7 mouse cellular contexts compared by ENCODE assay signal in genomic region chr6:88065116-88065515, GRCm38 (mm10). TPM values are rescaled to one million over a fixed set of nuclear protein-coding genes. Genes with fewer than 3 reads are reported as not detected.
A peak's percentile ranks its signal among the peaks of the same experiment; 100 is the strongest.
DNase-seq lines count a peak whose midpoint lies in the region; ATAC-seq and TF ChIP-seq lines count a peak whose summit lies in the region.

No protein-coding gene starts in this region.

- 4% methylated on average over 4 of the region's 4 CpGs for WGBS in cerebellum, adult 2 months

- no peak overlapping the region for H3K27ac ChIP-seq in cerebellum, adult 2 months (ENCODE audit: insufficient read depth, low read length)

- ATAC-seq in erythroblast, adult 5-6 weeks (replicated peaks; ENCODE audit: low FRiP score, poor library complexity, severe bottlenecking) = no peak

- no peaks in the 10 kb centered on the region for H3K4me1 ChIP-seq in cerebellum, adult 2 months (ENCODE audit: control insufficient read depth, insufficient read depth, low read length)

- no peaks in the 10 kb centered on the region for H3K27me3 ChIP-seq in cerebellum, adult 2 months (ENCODE audit: control insufficient read depth, insufficient read depth, low read length)

- TF ChIP-seq POLR2A in cerebellum, adult 2 months (IDR thresholded peaks at IDR 0.05; ENCODE audit: borderline replicate concordance, insufficient read depth, low read length) = no peak

- DNase-seq in spleen, adult 18-20 months = peak; percentile 13 to 34
- DNase-seq in spleen, adult 12 weeks (ENCODE audit: low spot score) = no peak
- peak; percentile 24 for DNase-seq in gastrocnemius, postnatal 10 days
- peak; percentile 67 for DNase-seq in kidney, adult 18-20 months
- DNase-seq in lung, postnatal 10 days = peak; percentile 80
- no peak for DNase-seq in cerebellum, adult 2 months

- no peak for TF ChIP-seq CTCF in cerebellum, adult 2 months (IDR thresholded peaks at IDR 0.05; ENCODE audit: borderline replicate concordance, insufficient read depth, low read depth, low read length)

- H3K4me3 ChIP-seq in cerebellum, adult 2 months (replicated peaks; ENCODE audit: insufficient read depth, low read depth, low read length) = no peak overlapping the region

RNA-seq across cellular contexts. Expression of gene Rpn1, which starts 19.2 kb away (rescaled TPM):
- total RNA-seq in gastrocnemius, postnatal 10 days (2021) = 10 to 100 TPM; 77.3 to 95.7 TPM
- polyA plus RNA-seq in cerebellum, adult 2 months (2012; rRNA removed) = 151 and 167 TPM in 2 replicates
- 24.0 and 30.9 TPM in 2 replicates for total RNA-seq in erythroblast, adult 5-6 weeks (2015; ENCODE audit: low replicate concordance)
- 42.8 and 54.5 TPM in 2 replicates for total RNA-seq in erythroblast, adult 5-6 weeks (2017; ENCODE audit: low replicate concordance)

RNA-seq across cellular contexts. Expression of gene Rab7, which starts 20.0 kb away (rescaled TPM):
- total RNA-seq in gastrocnemius, postnatal 10 days (2021) = 100 to 1,000 TPM; 186 to 187 TPM
- polyA plus RNA-seq in cerebellum, adult 2 months (2012; rRNA removed) = 408 and 418 TPM in 2 replicates
- 76.7 and 111 TPM in 2 replicates for total RNA-seq in erythroblast, adult 5-6 weeks (2015; ENCODE audit: low replicate concordance)
- 29.4 and 36.0 TPM in 2 replicates for total RNA-seq in erythroblast, adult 5-6 weeks (2017; ENCODE audit: low replicate concordance)

Comparison
In these comparisons a context has a peak if more than half of its experiments do, and no peak if none do; other contexts are left out.
1. DNase-seq: peak in spleen, adult 18-20 months (2 of 2), gastrocnemius, postnatal 10 days (single experiment), kidney, adult 18-20 months (single experiment) and lung, postnatal 10 days (single experiment); none in spleen, adult 12 weeks (single experiment) and cerebellum, adult 2 months (0 of 2).